In genomic region chr3:96243921-96244572, GRCm38 (mm10) we compare ENCODE assay signal across 8 mouse cellular contexts. TPM values are rescaled to one million over a fixed set of nuclear protein-coding genes. Genes with fewer than 3 reads are reported as not detected.
DNase-seq lines count a peak whose midpoint lies in the region; ATAC-seq and TF ChIP-seq lines count a peak whose summit lies in the region.

No protein-coding gene starts in this region.

- no peaks in the 10 kb centered on the region for H3K36me3 ChIP-seq in C2C12 (ENCODE audit: control insufficient read depth, insufficient read depth)
- no peaks in the 10 kb centered on the region for H3K36me3 ChIP-seq in heart, embryonic 10.5 days
- H3K36me3 ChIP-seq in limb, embryonic 11.5 days (ENCODE audit: control insufficient read depth, insufficient read depth, low read length): no peaks in the 10 kb centered on the region
- no peaks in the 10 kb centered on the region for H3K36me3 ChIP-seq in small intestine, adult 2 months (ENCODE audit: control insufficient read depth, insufficient read depth, low read length)

- TF ChIP-seq POLR2A in small intestine, adult 2 months (IDR thresholded peaks at IDR 0.05; ENCODE audit: low read depth, low read length): no peak

- peaks cover 35% of the 10 kb centered on the region for H3K4me1 ChIP-seq in heart, embryonic 10.5 days
- peaks cover 23% of the 10 kb centered on the region for H3K4me1 ChIP-seq in limb, embryonic 11.5 days (ENCODE audit: control insufficient read depth, insufficient read depth, low read length)
- H3K4me1 ChIP-seq in small intestine, adult 2 months (ENCODE audit: control insufficient read depth, insufficient read depth, insufficient read length, low read length): peaks cover 6% of the 10 kb centered on the region; the same call in 1 of the 2 replicates

- TF ChIP-seq CTCF in C2C12 (IDR thresholded peaks at IDR 0.05; ENCODE audit: control insufficient read depth, insufficient read depth, insufficient read length): no peak
- TF ChIP-seq CTCF in small intestine, adult 2 months (IDR thresholded peaks at IDR 0.05; ENCODE audit: extremely low read depth, insufficient read length, insufficient replicate concordance, low read depth, low read length): no peak

- DNase-seq in 3134 (ENCODE audit: extremely low read depth, insufficient read length, low spot score): peak; percentile 31
- no peak for DNase-seq in heart, embryonic 10.5 days (ENCODE audit: low spot score)
- no peak for DNase-seq in limb, embryonic 11.5 days (ENCODE audit: low spot score)
- no peak for DNase-seq in adrenal gland, postnatal 25 days
- DNase-seq in lung, postnatal 25 days (ENCODE audit: low spot score): no peak

- H3K79me2 ChIP-seq in C2C12 (ENCODE audit: control insufficient read depth, insufficient read depth): no peaks in the 10 kb centered on the region

- H3K27me3 ChIP-seq in C2C12 (ENCODE audit: control insufficient read depth, insufficient read depth, insufficient read length): no peaks in the 10 kb centered on the region
- H3K27me3 ChIP-seq in heart, embryonic 10.5 days (ENCODE audit: insufficient read depth, poor library complexity, severe bottlenecking): no peaks in the 10 kb centered on the region
- H3K27me3 ChIP-seq in limb, embryonic 11.5 days (ENCODE audit: control insufficient read depth, insufficient read depth, low read length): no peaks in the 10 kb centered on the region
- H3K27me3 ChIP-seq in small intestine, adult 2 months (ENCODE audit: control insufficient read depth, insufficient read depth, low read length): no peaks in the 10 kb centered on the region

- 73% methylated on average over 7 of the region's 7 CpGs for WGBS in heart, embryonic 10.5 days
- 85% methylated on average over 7 of the region's 7 CpGs for WGBS in limb, embryonic 11.5 days
- 29% methylated on average over 7 of the region's 7 CpGs for WGBS in small intestine, adult 2 months

- no peak overlapping the region for H3K4me3 ChIP-seq in C2C12 (ENCODE audit: insufficient read depth, poor library complexity, severe bottlenecking)
- H3K4me3 ChIP-seq in heart, embryonic 10.5 days: peak overlapping the region; percentile 59
- 0 out of 2 replicates have a peak overlapping the region, but pooled peaks have one; percentile 5 for H3K4me3 ChIP-seq in limb, embryonic 11.5 days (ENCODE audit: low read depth, low read length)
- H3K4me3 ChIP-seq in small intestine, adult 2 months (ENCODE audit: low read depth, low read length): no peak overlapping the region

- peak overlapping the region; percentile 39 for H3K9ac ChIP-seq in limb, embryonic 11.5 days (ENCODE audit: low read length)

- peak overlapping the region; percentile 95 for H3K27ac ChIP-seq in heart, embryonic 10.5 days
- H3K27ac ChIP-seq in limb, embryonic 11.5 days (replicated peaks; ENCODE audit: low read depth, low read length): peak overlapping the region; percentile 98
- peak overlapping the region; percentile 74 for H3K27ac ChIP-seq in small intestine, adult 2 months (ENCODE audit: insufficient read depth, low read depth, low read length)

- H3K9me3 ChIP-seq in heart, embryonic 10.5 days: no peaks in the 10 kb centered on the region
- H3K9me3 ChIP-seq in limb, embryonic 11.5 days (ENCODE audit: control insufficient read depth, low read length): no peaks in the 10 kb centered on the region

- H3ac ChIP-seq in C2C12 (ENCODE audit: control insufficient read depth, insufficient read length, low read depth): peak overlapping the region; percentile 2

- 0 out of 2 replicates have a peak overlapping the region, but pooled peaks have one; percentile 23 for H3K4me2 ChIP-seq in limb, embryonic 11.5 days (ENCODE audit: low read depth, severe bottlenecking)

- peaks cover 2% of the 10 kb centered on the region for H3K79me3 ChIP-seq in C2C12 (ENCODE audit: low read depth)

- no peak for ATAC-seq in limb, embryonic 11.5 days (ENCODE audit: insufficient number of reproducible peaks, low FRiP score, low TSS enrichment, low read depth)
- no peak for ATAC-seq in monocyte, adult 5-6 weeks (replicated peaks; ENCODE audit: insufficient number of reproducible peaks, low FRiP score, low TSS enrichment, poor library complexity, severe bottlenecking)

TF ChIP-seq in C2C12, 6 proteins besides CTCF, POLR2A, EP300 and RAD21:
- TF ChIP-seq FOSL1 (IDR thresholded peaks at IDR 0.05; ENCODE audit: insufficient read depth, low read length, poor library complexity, severe bottlenecking): no peak
- TF ChIP-seq CEBPB (IDR thresholded peaks at IDR 0.05; ENCODE audit: low read depth): no peak
- no peak for TF ChIP-seq MAX (IDR thresholded peaks at IDR 0.05)
- no peak for TF ChIP-seq USF1 (IDR thresholded peaks at IDR 0.05; ENCODE audit: low read depth)
- no peak for TF ChIP-seq MYOD1 (IDR thresholded peaks at IDR 0.05; ENCODE audit: control insufficient read depth, insufficient read length, low read depth)
- no peak for TF ChIP-seq MYOG (IDR thresholded peaks at IDR 0.05; ENCODE audit: control insufficient read depth, extremely low read depth, insufficient read length)

RNA-seq across cellular contexts. Expression of gene Hist2h2aa1, which starts 1.2 kb away (rescaled TPM):
- not detected for polyA plus RNA-seq in C2C12 (2012; fragmentation: generic; extraction: Trizol)
- 8.3 and 9.5 TPM in 2 replicates for polyA plus RNA-seq in heart, embryonic 10.5 days (2016; fragmentation: Nextera tagmentation; extraction: Ambion mirVana)
- polyA plus RNA-seq in limb, embryonic 11.5 days (2014; fragmentation: Nextera tagmentation; extraction: Ambion mirVana): 14.6 and 15.5 TPM in 2 replicates
- 485 and 622 TPM in 2 replicates for polyA plus RNA-seq in small intestine, adult 2 months (2012; rRNA removed)
- total RNA-seq in adrenal gland, postnatal 25 days (2021): 17.4 TPM in 1 of 2 replicates, not detected in the other
- 960 to 1,517 TPM (median 1,455 TPM) in 3 replicates for total RNA-seq in monocyte, adult 5-6 weeks (2017)

RNA-seq across cellular contexts. Expression of gene Hist2h3c1, which starts 2.4 kb away (rescaled TPM):
- polyA plus RNA-seq in C2C12 (2012; fragmentation: generic; extraction: Trizol): 0.32 TPM
- polyA plus RNA-seq in heart, embryonic 10.5 days (2016; fragmentation: Nextera tagmentation; extraction: Ambion mirVana): 0.41 and 0.60 TPM in 2 replicates
- polyA plus RNA-seq in limb, embryonic 11.5 days (2014; fragmentation: Nextera tagmentation; extraction: Ambion mirVana): 0.28 TPM in 1 of 2 replicates, not detected in the other
- polyA plus RNA-seq in small intestine, adult 2 months (2012; rRNA removed): not detected in 2 replicates
- total RNA-seq in adrenal gland, postnatal 25 days (2021): 1.9 TPM in 1 of 2 replicates, not detected in the other
- total RNA-seq in monocyte, adult 5-6 weeks (2017): not detected in 3 replicates

RNA-seq across cellular contexts. Expression of gene Hist2h2aa2, which starts 4.0 kb away (rescaled TPM):
- 20.3 TPM for polyA plus RNA-seq in C2C12 (2012; fragmentation: generic; extraction: Trizol)
- 13.0 and 21.3 TPM in 2 replicates for polyA plus RNA-seq in heart, embryonic 10.5 days (2016; fragmentation: Nextera tagmentation; extraction: Ambion mirVana)
- polyA plus RNA-seq in limb, embryonic 11.5 days (2014; fragmentation: Nextera tagmentation; extraction: Ambion mirVana): 28.8 and 40.7 TPM in 2 replicates
- 248 and 339 TPM in 2 replicates for polyA plus RNA-seq in small intestine, adult 2 months (2012; rRNA removed)
- 555 and 742 TPM in 2 replicates for total RNA-seq in adrenal gland, postnatal 25 days (2021)
- total RNA-seq in monocyte, adult 5-6 weeks (2017): 492 to 498 TPM (median 493 TPM) in 3 replicates

RNA-seq across cellular contexts. Expression of gene Hist2h3c2, which starts 5.1 kb away (rescaled TPM):
- 5.1 TPM for polyA plus RNA-seq in C2C12 (2012; fragmentation: generic; extraction: Trizol)
- 3.4 and 5.1 TPM in 2 replicates for polyA plus RNA-seq in heart, embryonic 10.5 days (2016; fragmentation: Nextera tagmentation; extraction: Ambion mirVana)
- 9.2 and 10.6 TPM in 2 replicates for polyA plus RNA-seq in limb, embryonic 11.5 days (2014; fragmentation: Nextera tagmentation; extraction: Ambion mirVana)
- 59.1 and 109 TPM in 2 replicates for polyA plus RNA-seq in small intestine, adult 2 months (2012; rRNA removed)
- 37.2 and 60.7 TPM in 2 replicates for total RNA-seq in adrenal gland, postnatal 25 days (2021)
- 1.5 to 1.6 TPM in 2 of 3 replicates, not detected in the other for total RNA-seq in monocyte, adult 5-6 weeks (2017)

RNA-seq across cellular contexts. Expression of gene Hist2h4, which starts 19.1 kb away (rescaled TPM):
- 0.89 TPM for polyA plus RNA-seq in C2C12 (2012; fragmentation: generic; extraction: Trizol)
- polyA plus RNA-seq in heart, embryonic 10.5 days (2016; fragmentation: Nextera tagmentation; extraction: Ambion mirVana): 2.1 and 2.8 TPM in 2 replicates
- 5.4 and 5.7 TPM in 2 replicates for polyA plus RNA-seq in limb, embryonic 11.5 days (2014; fragmentation: Nextera tagmentation; extraction: Ambion mirVana)
- 4.2 and 6.3 TPM in 2 replicates for polyA plus RNA-seq in small intestine, adult 2 months (2012; rRNA removed)
- 30.2 and 32.3 TPM in 2 replicates for total RNA-seq in adrenal gland, postnatal 25 days (2021)
- total RNA-seq in monocyte, adult 5-6 weeks (2017): 9.6 to 40.3 TPM (median 12.9 TPM) in 3 replicates

Comparison
In these comparisons a context has a peak if more than half of its experiments do, and no peak if none do; other contexts are left out.
1. H3K4me3 ChIP-seq: peak in heart, embryonic 10.5 days (single experiment) and limb, embryonic 11.5 days (single experiment); none in C2C12 (single experiment) and small intestine, adult 2 months (single experiment).
2. RNA of gene Hist2h2aa1, which starts 1.2 kb away (polyA plus RNA-seq): 485 to 622 TPM in small intestine, adult 2 months; 14.6 to 15.5 TPM in limb, embryonic 11.5 days, 8.3 to 9.5 TPM in heart, embryonic 10.5 days and not detected in C2C12 (single experiment); every median in the first group is over 10 times any median in the second.
3. Peak in every context shown above with its lines, with median percentiles within 50 percentile points of each other: H3K27ac ChIP-seq.